Mouse (Mus musculus) mouse embryonic stem cell (cell line): Measurements from ENCODE around the gene Mavs.
"Not testable (repeated sequence)": the region's sequence is repeated elsewhere in the genome, so short reads cannot be mapped to it uniquely, and the experiment has no call there.

Experiments used
- in situ Hi-C, 2 experiments: fragments of 300-500 bp; cut with MboI; formaldehyde crosslinking; loops; 1 replicate in 1 of 2; 3 replicates in 1 of 2; pipeline ENCODE4 v1.14.3; 2019 to 2020; ENCODE audit warnings: low sequenced_read_pairs in 2 of 2, low pct_unique_long_range_greater_than_20kb in 1 of 2, mixed read lengths in 1 of 2; ENCODE audit not compliant: unreplicated experiment in 1 of 2

The Mavs gene

DNA sequence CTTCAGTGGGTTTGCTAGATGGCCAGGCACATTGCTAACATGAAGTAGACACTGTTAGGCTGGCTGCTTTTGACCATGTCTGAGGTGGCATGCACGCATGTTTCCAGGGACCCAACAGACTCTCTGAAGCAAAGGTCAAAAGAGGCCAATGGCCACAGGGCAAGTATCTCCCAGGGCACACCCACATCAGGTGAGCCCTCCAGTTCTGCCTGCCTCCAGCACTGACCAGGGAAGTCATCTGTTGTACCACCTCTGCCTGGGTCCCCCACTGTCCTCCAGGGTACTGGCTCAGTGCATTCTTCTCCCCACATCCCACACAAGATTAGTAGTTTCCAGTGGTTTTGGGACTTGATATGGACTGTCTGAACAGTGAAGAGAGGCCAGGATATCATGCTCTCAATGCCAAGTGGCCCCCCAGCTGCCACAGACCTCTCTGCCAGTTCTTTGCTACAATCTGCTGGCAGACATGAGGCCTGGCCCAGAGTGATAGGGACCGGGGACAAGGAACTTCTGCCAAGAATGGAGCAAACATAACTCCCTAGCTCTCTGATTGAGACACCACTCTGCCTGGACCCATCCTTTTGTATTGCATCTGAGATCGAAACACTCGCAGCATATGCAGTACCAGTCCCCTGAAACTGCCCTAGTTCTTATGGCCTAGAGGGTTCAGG lies 24.6 kb upstream of the Mavs start:
- in situ Hi-C loops: no loop called here

DNA sequence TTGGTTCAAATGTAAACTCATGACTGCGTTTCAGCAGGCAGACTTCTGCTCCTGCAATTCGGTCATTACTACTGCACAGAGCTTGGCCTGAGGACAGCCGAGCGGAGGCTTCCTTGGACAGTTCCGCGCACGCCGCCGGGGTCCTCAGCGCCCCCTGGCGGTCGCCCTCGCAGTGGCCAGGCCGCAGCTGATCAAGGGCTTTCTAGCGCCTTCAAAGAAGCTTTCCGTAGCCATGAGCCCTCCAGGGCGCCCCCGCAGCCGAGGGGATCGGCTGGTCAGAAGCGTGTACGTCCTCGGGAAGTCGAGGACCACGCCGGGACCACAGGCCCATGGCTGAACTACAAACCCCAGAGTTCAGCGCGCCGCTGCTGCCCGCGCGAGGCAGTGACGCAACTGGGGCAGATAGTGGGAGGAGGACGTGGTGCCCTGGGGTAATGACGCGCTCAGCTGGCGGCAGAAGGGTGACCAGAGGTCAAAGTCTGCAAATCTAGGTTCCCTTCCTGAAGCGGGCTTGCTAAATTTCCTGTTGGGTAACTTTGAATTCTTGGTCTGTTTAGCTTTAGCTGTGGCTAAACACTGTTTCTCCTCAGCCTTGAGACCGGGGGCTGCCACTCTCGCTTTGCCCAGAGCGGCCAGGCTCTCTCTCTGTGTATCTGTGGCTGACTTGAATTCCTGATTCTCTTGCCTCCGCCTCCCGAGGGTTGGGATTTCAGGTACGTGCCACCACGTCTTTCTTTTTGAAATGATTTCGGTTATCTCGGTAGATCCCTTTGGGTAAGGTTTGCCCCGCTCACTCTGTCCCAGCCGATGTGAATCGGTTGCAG lies 23.7 kb upstream of the Mavs start:
- in situ Hi-C loops: no loop called here

DNA sequence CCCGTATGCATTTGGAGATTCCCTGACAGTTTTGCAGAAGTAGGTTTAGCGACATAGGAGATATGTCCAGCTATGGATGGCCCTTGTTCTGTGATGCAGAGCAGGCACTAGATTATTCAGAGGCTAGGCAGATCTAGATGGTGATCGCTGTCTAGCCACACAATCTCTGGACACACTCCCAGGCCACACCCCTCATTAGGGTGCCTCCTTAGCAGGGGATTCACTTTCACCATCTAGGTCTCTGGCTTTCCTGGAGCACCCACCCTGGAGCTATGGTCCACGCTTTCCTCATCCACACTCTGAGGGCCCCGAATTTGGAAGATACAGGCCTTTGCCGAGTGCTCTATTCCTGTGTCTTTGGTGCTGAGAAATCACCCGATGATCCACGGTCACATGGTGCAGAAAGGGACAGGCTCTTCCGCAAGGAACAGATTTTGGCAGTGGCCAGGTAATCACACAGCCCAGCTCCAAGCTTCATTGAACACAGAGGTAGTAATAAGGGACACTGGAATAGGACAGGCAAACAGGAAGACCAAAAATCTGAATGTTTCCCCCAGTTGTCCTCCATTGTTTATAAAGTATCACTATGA lies 22.7 kb upstream of the Mavs start:
- in situ Hi-C loops: no loop called here

DNA sequence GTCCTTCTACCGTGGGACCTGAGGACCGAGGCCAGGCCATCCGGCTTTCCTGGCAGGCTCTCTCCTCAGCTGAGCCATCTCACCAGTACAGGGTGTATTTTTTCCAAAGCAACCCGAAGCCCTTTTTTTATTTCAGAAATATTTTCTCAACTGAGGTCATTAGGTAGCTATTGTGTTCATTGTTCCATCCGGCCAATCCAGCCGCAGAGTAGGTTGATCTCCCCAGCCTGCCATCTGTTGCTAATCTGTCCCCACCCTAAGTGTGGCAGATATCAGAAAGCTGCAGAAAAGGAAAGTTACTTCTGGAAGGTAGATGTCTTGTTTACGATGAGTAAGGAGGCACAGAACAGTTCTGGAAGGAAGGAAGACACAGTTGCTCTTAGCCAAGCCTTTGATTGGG lies 20.1 kb upstream of the Mavs start:
- in situ Hi-C loops: no loop called here

DNA sequence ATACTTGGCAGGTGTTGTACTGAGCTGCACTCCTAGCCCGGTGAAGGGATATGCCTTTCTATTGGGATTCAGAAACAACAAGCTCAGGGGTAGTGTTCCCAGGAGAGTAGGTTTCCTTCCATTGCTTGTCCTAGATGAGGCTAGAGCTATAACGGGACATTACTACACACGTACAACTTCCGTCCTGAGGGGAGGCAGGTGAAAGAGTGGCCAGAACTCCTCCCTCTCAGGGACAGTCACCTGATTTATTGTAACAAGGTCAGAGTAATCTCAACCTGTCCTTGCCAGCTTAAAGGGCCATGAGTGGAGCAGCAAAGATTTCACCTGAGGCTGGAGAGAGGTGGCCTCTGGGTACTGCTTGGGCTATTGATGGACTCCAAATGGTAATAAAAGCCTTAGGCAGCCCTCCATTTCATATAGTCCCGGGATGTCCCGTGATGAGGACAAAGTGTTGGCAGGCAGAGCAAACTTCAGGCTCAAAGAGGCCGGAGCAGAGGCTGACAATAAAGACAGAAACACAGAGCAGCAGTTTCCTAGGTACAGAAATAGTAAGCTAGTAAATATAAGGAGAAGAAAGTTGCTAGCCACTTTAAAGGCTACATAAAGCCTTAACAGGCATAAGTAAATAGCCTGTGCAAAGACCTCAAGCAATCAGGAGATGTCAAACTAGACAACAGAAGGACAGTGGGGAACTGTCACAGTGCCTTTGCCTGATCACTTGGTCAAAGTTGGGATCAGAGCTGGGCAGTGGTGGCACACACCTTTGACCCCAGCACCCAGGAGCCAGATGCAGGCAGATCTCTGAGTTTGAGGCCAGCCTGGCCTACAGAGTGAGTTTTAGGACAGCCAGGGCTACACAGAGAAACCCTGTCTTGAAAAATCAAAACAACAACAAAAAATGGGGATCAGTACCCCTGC lies 17.7 kb upstream of the Mavs start:
- in situ Hi-C loops: no loop called here

DNA sequence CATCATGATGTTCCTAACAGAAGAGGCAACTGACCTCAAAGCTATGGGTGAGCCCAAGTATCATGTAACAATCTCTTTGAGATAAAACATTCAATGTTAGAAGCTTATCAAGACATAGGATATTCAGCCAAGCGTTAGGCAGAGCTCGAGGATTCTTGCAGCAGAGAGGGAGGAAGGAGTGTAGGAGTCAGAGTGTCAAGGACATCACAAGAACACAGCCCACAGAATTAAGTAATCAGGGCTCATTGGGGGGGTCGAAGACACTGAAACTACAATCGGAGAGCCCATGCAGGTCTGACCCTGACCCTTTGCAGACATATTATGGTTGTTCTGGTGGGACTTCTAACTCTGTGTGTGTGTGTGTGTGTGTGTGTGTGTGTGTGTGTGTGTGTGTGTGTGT lies 13.8 kb upstream of the Mavs start:
- in situ Hi-C loops: no loop called here

DNA sequence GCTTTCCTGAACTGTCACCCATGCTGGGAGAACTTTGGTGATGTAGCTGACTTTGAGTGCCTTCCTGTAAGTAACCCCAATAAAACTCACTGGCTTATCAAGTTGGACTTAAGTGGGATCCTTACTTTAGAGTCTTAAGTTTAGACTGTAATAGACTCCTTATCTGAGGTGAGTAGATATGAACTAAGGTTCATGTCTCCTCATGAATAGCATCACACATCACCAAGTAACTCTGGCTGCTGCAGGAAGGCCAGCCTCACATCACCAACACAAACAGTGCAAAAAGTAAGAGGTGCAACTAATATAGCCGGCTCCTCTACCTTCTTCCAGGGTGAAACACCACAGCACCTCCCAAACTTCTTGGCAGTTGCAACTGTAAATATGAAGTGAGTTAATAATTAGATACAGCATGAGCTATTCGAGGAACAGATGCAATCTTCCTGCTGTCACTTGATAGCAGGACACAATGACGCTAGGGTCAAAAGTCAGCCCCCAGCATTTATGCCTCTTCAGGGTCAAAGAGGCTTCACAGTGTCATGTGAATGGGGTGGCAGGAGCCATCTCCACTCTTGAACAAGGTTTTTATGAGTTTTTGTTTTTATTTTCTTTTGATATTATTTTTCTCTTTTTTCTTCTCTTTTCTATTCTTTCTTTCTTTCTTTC lies 11.9 kb upstream of the Mavs start:
- in situ Hi-C loops: no loop called here

DNA sequence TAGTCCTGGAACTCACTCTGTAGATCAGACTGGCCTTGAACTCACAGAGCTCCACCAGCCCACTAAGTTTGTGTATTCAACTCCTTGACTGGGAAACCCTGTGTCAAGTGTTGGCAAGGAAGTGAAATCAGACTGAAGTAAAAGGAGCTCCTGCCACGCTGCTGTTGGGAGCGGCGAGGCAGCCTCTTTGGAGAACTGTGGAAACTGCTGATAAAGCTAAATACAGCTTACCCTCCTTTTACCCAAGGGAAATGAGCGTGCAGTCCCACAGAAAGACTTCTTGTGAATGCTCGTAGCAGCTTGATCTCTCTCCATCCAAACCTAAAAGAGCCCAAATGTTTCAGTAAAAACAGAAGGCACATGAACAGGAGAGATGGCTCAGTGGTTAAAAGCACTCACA lies 11.3 kb upstream of the Mavs start:
- in situ Hi-C loops: no loop called here

DNA sequence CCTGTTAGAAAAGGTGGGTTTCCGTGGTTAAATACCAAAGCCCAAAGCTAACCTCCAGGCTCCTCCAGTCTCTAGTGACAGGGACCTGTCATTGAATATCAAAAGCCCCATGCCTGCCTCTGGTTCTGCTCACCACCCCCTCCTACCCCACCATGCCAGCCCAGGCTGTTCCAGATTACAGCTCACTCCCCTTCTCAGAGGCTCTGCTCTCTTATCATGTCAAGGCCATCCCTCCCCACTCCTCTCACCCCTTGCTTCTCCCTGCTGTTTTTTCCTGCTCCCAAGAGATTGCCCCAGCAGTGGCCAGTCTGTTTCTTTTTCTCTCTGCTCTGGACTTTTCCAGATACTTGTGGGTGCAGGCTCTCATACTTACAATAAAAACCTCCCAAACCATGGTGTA lies 10.3 kb upstream of the Mavs start:
- in situ Hi-C loops: no loop called here

DNA sequence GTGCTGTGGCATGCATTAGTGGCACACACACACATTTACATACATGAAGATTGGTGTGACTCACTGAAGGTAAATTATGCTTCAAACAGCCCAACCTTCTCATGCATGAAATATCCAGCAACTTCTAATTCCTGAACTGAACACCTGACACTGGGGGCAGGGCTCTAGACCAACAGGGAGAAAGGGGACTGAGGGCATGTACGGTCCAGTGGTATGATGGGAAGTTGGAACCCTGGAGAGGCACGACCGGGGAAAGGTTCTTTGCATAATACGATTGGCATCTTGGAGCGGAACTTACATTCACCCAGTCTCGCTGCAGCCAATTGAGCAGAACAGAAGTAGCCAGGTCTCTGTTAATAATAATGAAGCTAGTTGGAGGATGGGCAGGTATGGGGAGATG lies 8.7 kb upstream of the Mavs start:
- in situ Hi-C loops: no loop called here

DNA sequence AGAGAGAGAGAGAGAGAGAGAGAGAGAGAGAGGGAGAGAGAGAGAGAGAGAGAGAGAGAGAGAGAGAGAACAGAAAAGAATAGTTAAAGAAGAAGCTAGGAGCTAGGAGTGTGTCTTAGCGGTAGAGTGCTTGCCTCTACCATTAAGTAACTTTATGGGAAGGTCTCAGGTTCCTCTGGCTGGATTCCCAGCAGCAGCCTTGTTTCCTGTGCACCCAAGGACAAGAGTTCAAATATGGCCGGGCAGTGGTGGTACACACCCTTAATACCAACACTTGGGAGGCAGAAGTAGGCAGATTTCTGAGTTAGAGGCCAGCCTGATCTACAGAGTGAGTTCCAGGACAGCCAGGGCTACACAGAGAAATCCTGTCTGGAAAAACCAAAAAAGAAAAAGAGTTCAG lies 7.2 kb upstream of the Mavs start:
- in situ Hi-C loops: not testable (repeated sequence)

DNA sequence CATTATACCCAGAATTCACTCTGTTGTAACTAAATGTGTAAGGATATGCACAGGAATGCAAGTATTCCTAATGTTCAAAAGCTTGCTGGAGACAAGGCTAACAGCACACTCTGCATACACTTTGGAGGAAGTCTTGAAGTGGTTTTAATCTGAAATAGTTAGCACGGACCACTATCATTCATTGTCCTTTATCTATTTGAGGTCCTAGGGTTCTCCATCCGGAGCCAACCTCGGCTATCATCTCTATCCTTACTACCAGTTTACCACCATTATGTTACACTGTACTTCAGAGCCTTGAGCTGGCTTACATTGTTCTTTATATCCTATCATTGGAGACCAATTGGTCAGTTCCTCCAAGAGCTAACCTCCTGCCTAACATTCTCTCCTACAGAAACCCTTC lies 6.6 kb upstream of the Mavs start:
- in situ Hi-C loops: no loop called here

DNA sequence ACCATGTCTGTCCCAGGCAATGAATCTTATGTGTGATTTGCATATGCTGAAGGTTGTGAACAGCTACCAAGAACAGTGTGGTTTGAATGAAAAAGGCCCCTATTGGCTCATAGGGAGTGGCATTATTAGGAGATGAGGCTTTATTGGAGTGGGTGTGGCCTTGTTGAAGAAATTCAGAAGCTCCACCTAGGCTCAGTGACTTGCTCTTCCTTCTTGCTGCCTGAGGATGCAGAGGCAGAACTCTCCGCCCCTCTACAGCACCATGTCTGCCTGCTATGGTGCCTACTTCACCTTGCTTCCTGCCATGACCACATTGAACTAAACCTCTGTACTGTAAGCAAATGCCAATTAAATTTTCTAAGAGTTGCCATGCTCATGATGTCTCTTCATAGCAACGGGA lies 1.3 kb upstream of the Mavs start:
- in situ Hi-C loops: no loop called here

DNA sequence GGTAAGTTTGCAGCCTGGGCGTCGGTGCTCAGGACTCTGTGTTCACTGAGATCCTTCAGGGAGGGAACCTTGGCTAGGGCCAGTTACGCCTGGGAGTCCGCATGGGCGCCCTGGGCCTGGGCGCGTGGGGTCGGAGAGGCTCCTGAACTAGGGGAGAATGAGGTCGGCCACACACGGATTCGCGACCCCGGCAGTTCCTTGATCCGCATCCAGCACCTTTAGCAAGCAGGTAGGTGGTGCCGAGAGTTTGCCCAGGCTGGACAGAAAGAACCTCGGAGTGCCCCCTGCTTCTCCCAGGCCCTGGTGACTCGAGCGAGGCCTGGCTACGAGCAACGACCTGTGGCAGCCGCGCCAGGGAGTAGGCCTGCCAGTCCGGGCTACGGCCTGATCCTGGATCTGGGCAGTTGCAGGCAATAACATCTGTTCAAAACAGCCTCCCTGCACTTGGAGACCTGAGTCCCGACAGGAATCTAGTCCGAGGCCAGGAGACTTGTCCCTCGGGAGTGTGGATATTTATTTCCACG lies 326 bp downstream of the Mavs start:
- in situ Hi-C loops: no loop called here

DNA sequence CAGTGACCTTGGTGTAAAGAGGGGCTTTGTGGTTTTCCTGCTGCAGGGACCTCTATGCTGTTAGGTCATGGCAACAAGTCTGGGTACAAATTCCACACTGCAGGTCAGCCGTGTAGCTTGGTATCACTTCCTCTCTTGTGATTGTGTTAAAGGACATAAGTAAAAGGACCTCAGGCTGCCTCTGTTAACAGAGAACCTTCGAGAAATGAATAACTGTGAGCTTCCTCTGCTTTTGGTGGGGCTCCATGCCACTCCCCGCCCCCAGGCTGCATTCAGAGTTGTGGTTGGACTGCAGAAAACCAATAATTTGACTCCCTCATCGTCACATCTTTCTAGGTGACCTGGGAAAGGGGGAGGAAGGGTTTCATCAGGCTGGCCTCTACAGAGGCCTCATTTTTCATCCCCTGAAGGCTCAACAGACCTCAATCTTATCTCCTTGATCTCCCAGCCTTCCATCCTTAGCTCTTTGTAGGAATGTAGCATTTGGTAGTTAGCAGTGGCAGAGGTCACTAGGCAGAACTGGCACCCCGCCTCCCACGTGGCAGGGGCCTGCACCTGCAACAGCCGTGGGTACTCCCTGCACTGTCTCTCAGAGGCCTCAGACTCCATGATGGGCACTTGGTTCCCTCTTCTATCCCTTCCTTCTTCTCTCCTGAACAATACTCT lies 1.2 kb downstream of the Mavs start:
- in situ Hi-C loops: no loop called here

DNA sequence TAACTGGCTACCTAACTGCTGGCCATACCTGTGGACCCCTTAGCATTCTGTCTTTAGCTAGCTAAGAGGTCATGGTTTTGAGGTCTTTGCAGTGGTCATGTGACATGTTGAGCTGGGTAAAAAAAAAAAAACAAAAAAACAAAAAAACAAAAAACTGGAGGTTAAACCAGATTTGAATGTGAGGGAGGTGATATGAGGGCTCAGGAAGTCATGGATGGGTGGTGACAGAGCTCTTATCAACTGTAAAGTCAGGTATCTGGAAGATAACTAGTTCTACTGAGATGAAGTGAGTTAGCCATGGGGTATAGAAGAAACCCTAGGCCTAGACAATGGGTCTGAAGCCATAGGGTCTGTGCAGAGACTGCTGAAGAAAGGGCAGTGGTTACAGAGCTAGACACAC lies 8.3 kb downstream of the Mavs start:
- in situ Hi-C loops: no loop called here

DNA sequence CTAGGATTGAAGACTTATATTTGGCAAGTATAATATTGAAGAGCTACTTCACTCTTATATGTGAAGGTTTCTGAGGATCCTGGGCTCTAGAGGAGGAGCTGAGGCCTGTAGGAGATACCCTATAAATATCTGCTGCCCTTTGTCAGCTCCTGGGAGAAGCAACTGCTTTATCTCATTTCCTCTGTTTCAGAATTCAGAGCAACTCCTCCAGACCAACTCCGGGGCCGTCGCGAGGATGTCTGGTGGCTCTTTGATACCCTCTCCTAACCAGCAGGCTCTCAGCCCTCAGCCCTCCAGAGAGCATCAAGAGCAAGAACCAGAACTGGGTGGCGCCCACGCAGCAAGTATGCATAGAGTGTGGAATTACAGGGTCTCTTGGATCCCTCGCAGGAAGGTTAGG lies 9.1 kb downstream of the Mavs start:
- in situ Hi-C loops: no loop called here
